ENCODE assay signal across 26 mouse cellular contexts in genomic region chr7:65876596-65876995, GRCm38 (mm10). TPM values are rescaled to one million over a fixed set of nuclear protein-coding genes. Genes with fewer than 3 reads are reported as not detected.
DNase-seq lines count a peak whose midpoint lies in the region; ATAC-seq and TF ChIP-seq lines count a peak whose summit lies in the region.
"Had no signal": no experiment of that assay in that cellular context is flagged by ENCODE, and none has a peak within 500 bp of the region (broad histone marks: within the 10 kb centered on the region; RNA-seq: fewer than 3 reads in every experiment).

No protein-coding gene starts in this region.

- H3K27me3 ChIP-seq in liver, adult 2 months (ENCODE audit: control insufficient read depth, insufficient read depth, low read length): no peaks in the 10 kb centered on the region
- no peaks in the 10 kb centered on the region for H3K27me3 ChIP-seq in liver, embryonic 11.5 days (replicated peaks; ENCODE audit: control insufficient read depth, insufficient read depth, low read length)
- no peaks in the 10 kb centered on the region for H3K27me3 ChIP-seq in ES-Bruce4 (ENCODE audit: control insufficient read depth, insufficient read depth, low read length, poor library complexity, severe bottlenecking)
- H3K27me3 ChIP-seq: Patski had no signal

- WGBS in liver, adult 2 months: 33% methylated on average over 3 of the region's 3 CpGs
- WGBS in liver, embryonic 11.5 days: 77% methylated on average over 3 of the region's 3 CpGs

- peaks cover 3% of the 10 kb centered on the region for H3K4me1 ChIP-seq in liver, adult 2 months (ENCODE audit: control insufficient read depth, insufficient read depth, low read length)
- peaks cover 11% of the 10 kb centered on the region for H3K4me1 ChIP-seq in liver, embryonic 11.5 days (replicated peaks; ENCODE audit: control insufficient read depth, insufficient read depth, low read length)
- peaks cover 14% of the 10 kb centered on the region for H3K4me1 ChIP-seq in ES-Bruce4 (ENCODE audit: control insufficient read depth, insufficient read depth, low read length)
- H3K4me1 ChIP-seq in ES-E14 (ENCODE audit: control insufficient read depth in 2 of 2, insufficient read depth in 2 of 2, low read length in 2 of 2, poor library complexity in 1 of 2): peaks cover 11 to 38% of the 10 kb centered on the region in 2 experiments; a peak in 3 of 4 replicates

- in situ Hi-C loops in ES-E14 (cut with MboI; ENCODE audit: low sequenced_read_pairs in 2 of 2, unreplicated experiment in 2 of 2): no loop called here

- peak; percentile 75 for DNase-seq in liver, adult 2 months (ENCODE audit: extremely low read depth, low read depth, low spot score)
- no peak for DNase-seq in liver, embryonic 11.5 days (ENCODE audit: low spot score)
- DNase-seq in ES-E14 (ENCODE audit: low read depth, low spot score) (no peak), R1 (ENCODE audit: low read depth, low spot score) (peak; percentile 73)
- no peak for DNase-seq in cerebellum, postnatal 25 days
- no peak for DNase-seq in natural killer cell, adult 2 months (ENCODE audit: low spot score in 2 of 2)
- DNase-seq in gastrocnemius, postnatal 25 days: no peak
- DNase-seq: adrenal gland, adult 2 months; adrenal gland, adult 8-10 months; adrenal gland, postnatal 10 days; adrenal gland, postnatal 14 days; adrenal gland, postnatal 25 days; adrenal gland, postnatal 36 days; B cell, adult 2 months; cerebellum, adult 11 months; cerebellum, adult 11-12 months; cerebellum, adult 18-20 months; cerebellum, adult 2 months; cerebellum, adult 8-10 months had no signal

- H3K9ac ChIP-seq in liver, adult 2 months (ENCODE audit: low read depth, low read length): no peak overlapping the region
- H3K9ac ChIP-seq in liver, embryonic 11.5 days (ENCODE audit: low read depth, low read length): no peak overlapping the region
- H3K9ac ChIP-seq in ES-Bruce4 (ENCODE audit: low read depth, poor library complexity, severe bottlenecking): no peak overlapping the region
- H3K9ac ChIP-seq in ES-E14 (ENCODE audit: insufficient read depth, low read depth, low read length, poor library complexity, severe bottlenecking): no peak overlapping the region

- H3K9me3 ChIP-seq in liver, embryonic 11.5 days (ENCODE audit: control insufficient read depth, low read length): no peaks in the 10 kb centered on the region
- H3K9me3 ChIP-seq in ES-Bruce4 (replicated peaks; ENCODE audit: control insufficient read depth, insufficient read depth, low read length, poor library complexity, severe bottlenecking): no peaks in the 10 kb centered on the region
- no peaks in the 10 kb centered on the region for H3K9me3 ChIP-seq in ES-E14 (ENCODE audit: control insufficient read depth, insufficient read depth, low read depth, low read length)
- H3K9me3 ChIP-seq: G1E had no signal

- no peak for TF ChIP-seq EP300 in ES-Bruce4 (IDR thresholded peaks at IDR 0.05; ENCODE audit: insufficient read depth, low read depth, low read length)

- H3K79me2 ChIP-seq in liver, adult 2 months (ENCODE audit: control insufficient read depth, insufficient read depth, low read length): peaks cover 33% of the 10 kb centered on the region; the same call in 1 of the 2 replicates

- TF ChIP-seq POLR2A in liver, adult 2 months (IDR thresholded peaks at IDR 0.05; ENCODE audit: extremely low read depth, insufficient read depth, low read length): no peak
- TF ChIP-seq POLR2A in ES-Bruce4 (IDR thresholded peaks at IDR 0.05; ENCODE audit: insufficient read depth, low read length): no peak

- no peaks in the 10 kb centered on the region for H3K36me3 ChIP-seq in liver, adult 2 months (ENCODE audit: control insufficient read depth, insufficient read depth, low read length)
- H3K36me3 ChIP-seq in liver, embryonic 11.5 days (ENCODE audit: control insufficient read depth, insufficient read depth, low read length): no peaks in the 10 kb centered on the region
- H3K36me3 ChIP-seq in ES-Bruce4 (ENCODE audit: control insufficient read depth, insufficient read depth, low read length, poor library complexity, severe bottlenecking): no peaks in the 10 kb centered on the region
- H3K36me3 ChIP-seq in ES-E14 (ENCODE audit: control insufficient read depth, insufficient read depth, low read length, poor library complexity, severe bottlenecking): no peaks in the 10 kb centered on the region
- H3K36me3 ChIP-seq: G1E had no signal

- no peak overlapping the region for H3K4me3 ChIP-seq in liver, adult 2 months (ENCODE audit: insufficient read depth, low read depth, low read length)
- H3K4me3 ChIP-seq in liver, embryonic 11.5 days (ENCODE audit: low read depth, low read length): no peak overlapping the region
- H3K4me3 ChIP-seq in ES-Bruce4 (ENCODE audit: low read depth, low read length) (no peak overlapping the region), ES-E14 (ENCODE audit: insufficient read depth in 1 of 2, low read depth in 1 of 2, low read length in 2 of 2, poor library complexity in 1 of 2, severe bottlenecking in 1 of 2) (no peak overlapping the region)

- no peak overlapping the region for H3K27ac ChIP-seq in liver, adult 2 months (replicated peaks; ENCODE audit: insufficient read depth, low read depth, low read length)
- no peak overlapping the region for H3K27ac ChIP-seq in liver, embryonic 11.5 days (ENCODE audit: low read depth, low read length)
- peak overlapping the region; percentile 50; the same call in 1 of the 2 replicates for H3K27ac ChIP-seq in ES-Bruce4 (ENCODE audit: insufficient read depth, low read length)
- peak overlapping the region; percentile 33; the same call in 1 of the 2 replicates for H3K27ac ChIP-seq in ES-E14 (ENCODE audit: insufficient read depth, low read depth, low read length, poor library complexity, severe bottlenecking)

- ATAC-seq in liver, embryonic 11.5 days (replicated peaks; ENCODE audit: low FRiP score): no peak
- ATAC-seq: activated CD4-positive, CD25-positive, alpha-beta regulatory T cell, adult 4 months; CD4-positive, CD25-positive, alpha-beta regulatory T cell, adult 4 months; Patski had no signal

- TF ChIP-seq CTCF in liver, adult 2 months (IDR thresholded peaks at IDR 0.05; ENCODE audit: low read depth, low read length): no peak
- no peak for TF ChIP-seq CTCF in ES-Bruce4 (IDR thresholded peaks at IDR 0.05; ENCODE audit: low read depth, low read length)

- no peak overlapping the region for H3K4me2 ChIP-seq in liver, embryonic 11.5 days

TF ChIP-seq in ES-E14, 5 proteins besides CTCF, POLR2A, EP300 and RAD21:
- TF ChIP-seq ZNF384 (IDR thresholded peaks at IDR 0.05; ENCODE audit: low read depth, low read length) (no peak), HCFC1 (IDR thresholded peaks at IDR 0.05; ENCODE audit: borderline replicate concordance, insufficient read depth, low read length) (no peak), ZC3H11A (IDR thresholded peaks at IDR 0.05; ENCODE audit: borderline replicate concordance, low read depth, low read length) (no peak), MAFK (IDR thresholded peaks at IDR 0.05; ENCODE audit: insufficient read depth, low read depth, low read length) (no peak), CHD2 (IDR thresholded peaks at IDR 0.05; ENCODE audit: low read depth, low read length) (no peak)
TF ChIP-seq in ES-E14: peak in this region for 0.

RNA-seq across cellular contexts. Expression of gene Pcsk6, which starts 15.1 kb away (rescaled TPM):
- 46.2 and 50.2 TPM in 2 replicates for total RNA-seq in liver, adult 2 months (2014; rRNA removed)
- polyA plus RNA-seq in liver, adult 2 months (2012; rRNA removed): 43.2 and 45.8 TPM in 2 replicates
- 1.3 and 1.8 TPM in 2 replicates for polyA plus RNA-seq in liver, embryonic 11.5 days (2014; fragmentation: Nextera tagmentation; extraction: Ambion mirVana)
- 38.5 and 39.5 TPM in 2 replicates for polyA plus RNA-seq in ES-Bruce4 (2011; ENCODE audit: insufficient read depth, insufficient read length, low read depth, missing spikeins)
- total RNA-seq in ES-E14 (2012; rRNA removed): 62.6 and 106 TPM in 2 replicates
- total RNA-seq in gastrocnemius, postnatal 25 days (2021): 10 to 100 TPM; 21.0 to 25.1 TPM
- total RNA-seq: CH12.LX, MEL had no signal
- polyA plus RNA-seq: activated CD4-positive, CD25-positive, alpha-beta regulatory T cell, adult 4 months; CD4-positive, CD25-positive, alpha-beta regulatory T cell, adult 4 months; G1E had no signal

Comparison
In these comparisons a context has a peak if more than half of its experiments do, and no peak if none do; other contexts are left out.
1. DNase-seq: peak in liver, adult 2 months (single experiment) and R1 (single experiment); none in liver, embryonic 11.5 days (single experiment), ES-E14 (single experiment), cerebellum, postnatal 25 days (0 of 2), natural killer cell, adult 2 months (0 of 2) and gastrocnemius, postnatal 25 days (single experiment).
2. H3K27ac ChIP-seq: peak in ES-Bruce4 (single experiment) and ES-E14 (single experiment); none in liver, adult 2 months (single experiment) and liver, embryonic 11.5 days (single experiment).